Mouse (Mus musculus) neutrophil, adult 65 days (primary cell): ENCODE results near the gene Olfr205. TPM values are rescaled to one million over a fixed set of nuclear protein-coding genes. Genes with fewer than 3 reads are reported as not detected.

Source experiments
- total RNA-seq: library from RNA; stranded (reverse); gene quantifications from 2 replicates; pipeline ENCODE4 v1.2.4, GENCODE M21; 2023

Olfr205 gene
- not detected in 2 replicates for total RNA-seq

GRCm38 (mm10) chr16:59331038-59331437 lies at the start of gene Olfr205:
TSS of gene Olfr205 (minus strand) at chr16:59331138.

DNA sequence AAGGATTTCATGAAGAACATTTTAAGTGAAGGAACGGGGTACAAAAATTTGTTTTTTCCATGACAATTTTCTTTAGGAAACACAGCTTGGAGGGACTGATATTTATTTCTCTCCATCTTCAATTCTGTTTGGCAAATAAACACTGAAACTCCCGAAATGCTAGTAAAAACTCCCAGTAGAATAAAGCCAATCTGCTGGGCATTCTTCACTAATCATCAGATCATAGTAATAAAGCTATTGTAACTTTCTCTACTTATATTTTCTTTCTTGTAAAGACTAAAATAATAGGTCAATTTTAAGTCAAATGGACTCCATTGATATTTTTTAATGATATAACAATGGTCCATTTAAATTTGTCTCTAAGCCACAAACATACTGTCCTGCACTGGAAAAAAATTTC lies 33.0 kb upstream of the Olfr205 start, which contains the start of gene Olfr209:
TSS of gene Olfr209 (minus strand) at position 101 of the 400 bp plus-strand sequence.

DNA sequence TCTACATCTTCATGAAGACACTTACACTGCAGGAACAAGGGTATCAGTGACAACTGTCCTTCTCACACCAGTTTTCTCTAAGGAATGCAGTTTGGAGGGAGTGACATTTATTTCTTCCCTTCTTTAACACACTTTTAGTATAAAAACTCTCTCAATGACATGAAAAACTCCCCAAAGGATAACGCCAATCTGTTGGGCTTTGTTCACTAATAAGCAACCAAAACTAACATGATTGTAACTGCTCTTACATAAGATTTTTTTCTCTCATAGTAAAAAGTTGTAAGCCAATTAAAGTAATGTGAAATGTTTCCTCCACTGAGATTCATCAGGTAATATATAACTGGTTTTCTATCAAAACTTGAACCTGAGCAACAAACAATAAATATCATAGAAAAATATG lies 18.2 kb upstream of the Olfr205 start, which contains the start of gene Olfr206:
TSS of gene Olfr206 (minus strand) at position 101 of the 400 bp plus-strand sequence.

GRCm38 (mm10) chr16:59318148-59318547 lies 12.8 kb downstream of the Olfr205 start, which contains the start of gene Olfr204:
TSS of gene Olfr204 (minus strand) at chr16:59318248.

GRCm38 (mm10) chr16:59298581-59298980 lies 32.4 kb downstream of the Olfr205 start, which contains the start of gene Olfr203:
TSS of gene Olfr203 (plus strand) at chr16:59298881.

DNA sequence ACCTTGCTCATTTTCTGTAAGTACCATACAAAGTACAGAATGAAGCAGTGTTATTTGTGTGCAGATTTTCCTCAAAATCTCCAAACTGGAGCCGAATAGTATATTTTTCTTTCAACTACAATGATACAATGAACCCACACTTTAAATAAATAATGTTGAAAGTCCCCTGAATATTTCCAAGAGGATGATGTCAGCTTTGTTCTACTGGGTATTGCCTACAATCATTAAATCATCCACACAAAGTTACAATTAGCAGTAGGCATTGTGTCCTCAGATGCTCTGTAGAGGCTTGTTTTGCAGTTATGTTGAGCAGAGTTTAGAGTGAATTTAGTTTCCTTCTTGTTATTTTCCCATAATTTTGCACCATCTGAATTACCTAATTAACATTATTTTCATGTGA lies 44.2 kb downstream of the Olfr205 start, which contains the start of gene Olfr202:
TSS of gene Olfr202 (minus strand) at position 101 of the 400 bp plus-strand sequence.

Other genes starting within 250 kb of the Olfr205 start
- not detected in 2 replicates for gene Olfr191, start 241.3 kb downstream of the Olfr205 start, total RNA-seq
- gene Olfr193, start 219.3 kb downstream of the Olfr205 start, total RNA-seq: not detected in 2 replicates
- gene Olfr194, start 210.1 kb downstream of the Olfr205 start, total RNA-seq: not detected in 2 replicates
- not detected in 2 replicates for gene Olfr195, start 184.1 kb downstream of the Olfr205 start, total RNA-seq
- gene Olfr196, start 160.7 kb downstream of the Olfr205 start, total RNA-seq: not detected in 2 replicates
- gene Olfr198, start 127.6 kb downstream of the Olfr205 start, total RNA-seq: not detected in 2 replicates
- not detected in 2 replicates for gene Olfr199, start 111.4 kb downstream of the Olfr205 start, total RNA-seq
- gene Olfr201, start 58.5 kb downstream of the Olfr205 start, total RNA-seq: not detected in 2 replicates
- gene Olfr202, start 44.3 kb downstream of the Olfr205 start, total RNA-seq: not detected in 2 replicates
- not detected in 2 replicates for gene Olfr203, start 32.3 kb downstream of the Olfr205 start, total RNA-seq
- gene Olfr204, start 12.9 kb downstream of the Olfr205 start, total RNA-seq: not detected in 2 replicates
- gene Olfr206, start 18.1 kb upstream of the Olfr205 start, total RNA-seq: not detected in 2 replicates
- gene Olfr209, start 32.9 kb upstream of the Olfr205 start, total RNA-seq: not detected in 2 replicates
- gene Gabrr3, start 76.2 kb upstream of the Olfr205 start, total RNA-seq: not detected in 2 replicates
- 12.0 and 16.5 TPM in 2 replicates for gene Riox2, start 140.6 kb upstream of the Olfr205 start, total RNA-seq